Mouse (Mus musculus): Measurements from ENCODE around the gene Psmg3. TPM values are rescaled to one million over a fixed set of nuclear protein-coding genes. Genes with fewer than 3 reads are reported as not detected.

Psmg3 gene
- 25.5 and 35.8 TPM in 2 replicates for polyA plus RNA-seq (2012; rRNA removed)

DNA sequence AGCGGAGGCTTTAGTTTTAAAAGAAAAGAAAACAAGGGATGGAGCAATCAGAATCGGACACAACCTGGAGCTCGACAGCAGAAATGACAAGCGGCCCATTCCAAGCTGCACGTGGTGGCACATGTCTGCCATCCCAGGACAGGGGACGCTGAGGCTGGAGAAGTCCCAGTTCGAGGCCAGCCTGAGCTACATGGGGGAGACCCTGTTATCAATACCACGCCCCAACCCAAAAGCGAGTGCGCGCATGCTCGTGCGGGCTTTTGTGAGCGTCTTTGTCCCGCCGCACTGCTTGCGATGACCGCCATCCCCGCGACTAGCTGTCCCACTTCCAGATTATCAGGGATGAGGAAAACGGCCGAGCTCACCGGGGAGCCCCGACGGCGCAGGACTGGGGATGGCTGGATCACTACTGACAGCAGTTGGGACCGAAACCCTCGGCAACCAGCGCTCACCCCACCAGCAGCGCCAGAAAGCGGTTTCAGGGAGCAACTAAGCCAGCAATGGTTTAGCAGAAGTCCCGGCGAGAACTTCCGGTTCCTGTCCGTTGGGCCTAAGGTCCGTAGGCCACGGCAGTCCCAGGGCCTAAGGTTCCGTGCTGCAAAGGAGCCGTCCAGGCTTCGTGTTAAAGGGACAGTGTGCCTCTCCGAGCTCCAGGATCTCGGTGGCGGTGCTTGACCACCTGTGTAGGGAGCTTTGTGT lies at the start of gene Psmg3, which contains the start of gene Gm26938:
Gene Psmg3 (minus strand): TSS at position 529 of the 699 bp plus-strand sequence.
Gene Gm26938 (minus strand): TSS at position 51 of the 699 bp plus-strand sequence.
- DNase-seq (ENCODE audit: low spot score), result peak; percentile 85

DNA sequence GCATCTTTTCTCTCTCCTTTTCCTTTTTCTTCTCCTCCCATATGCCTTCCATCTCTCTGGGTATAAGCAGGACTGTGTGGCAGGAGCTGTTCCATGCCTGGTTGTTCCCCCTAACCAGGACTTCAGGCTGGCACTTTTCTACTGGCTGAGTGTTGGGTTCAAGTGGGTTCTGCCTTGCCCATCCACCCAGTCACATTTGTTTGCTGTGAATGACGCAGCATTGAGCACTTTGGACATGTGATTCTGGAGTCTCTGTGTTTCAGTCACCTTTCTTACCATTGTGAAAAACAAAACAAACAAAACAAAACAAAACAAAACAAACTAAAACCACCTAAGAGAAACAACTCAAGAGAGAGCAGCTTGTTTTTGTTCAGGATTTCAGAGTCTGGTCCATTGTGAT lies 44.8 kb upstream of the Psmg3 start:
- DNase-seq (ENCODE audit: low spot score), result no peak

DNA sequence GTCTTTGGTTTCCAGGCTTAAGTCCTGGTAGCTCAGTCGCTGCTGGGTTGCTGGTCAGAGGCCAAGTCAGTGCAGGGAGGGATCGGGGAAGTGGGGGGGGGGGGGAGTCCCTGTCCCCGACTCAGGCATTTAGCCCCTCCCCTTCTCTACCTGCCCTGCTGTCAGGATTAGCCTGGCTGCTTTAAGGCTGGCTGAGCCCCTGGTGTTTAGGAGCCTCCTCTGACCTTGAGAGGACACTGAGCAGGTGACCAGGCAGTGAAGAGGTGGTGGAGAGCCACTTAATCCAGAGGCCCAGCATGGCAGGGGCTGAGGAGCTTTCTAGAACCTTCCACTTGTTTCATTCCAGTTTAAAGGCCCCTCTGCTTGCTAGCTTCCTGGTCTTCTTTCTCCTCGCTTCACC lies 44.2 kb upstream of the Psmg3 start:
- DNase-seq (ENCODE audit: low spot score), result no peak

DNA sequence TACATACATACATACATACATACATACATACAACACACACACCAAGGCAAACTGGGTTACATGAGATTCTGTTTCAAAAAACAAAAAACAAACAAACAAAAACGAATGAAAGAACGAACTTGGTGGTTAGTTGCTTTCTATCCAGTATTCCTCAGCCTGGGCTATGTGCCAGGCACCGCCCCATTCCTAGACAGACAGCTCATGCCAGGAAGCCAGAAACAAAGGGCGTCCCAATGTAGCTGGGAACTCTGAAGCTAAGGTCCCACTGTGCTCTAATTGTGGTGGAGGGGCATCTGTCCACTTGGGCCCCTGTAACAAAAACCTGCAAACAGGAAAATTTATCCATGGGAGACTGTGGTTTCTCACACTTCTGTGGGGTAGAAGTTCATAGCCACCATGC lies 36.1 kb upstream of the Psmg3 start:
- no peak for DNase-seq (ENCODE audit: low spot score)

DNA sequence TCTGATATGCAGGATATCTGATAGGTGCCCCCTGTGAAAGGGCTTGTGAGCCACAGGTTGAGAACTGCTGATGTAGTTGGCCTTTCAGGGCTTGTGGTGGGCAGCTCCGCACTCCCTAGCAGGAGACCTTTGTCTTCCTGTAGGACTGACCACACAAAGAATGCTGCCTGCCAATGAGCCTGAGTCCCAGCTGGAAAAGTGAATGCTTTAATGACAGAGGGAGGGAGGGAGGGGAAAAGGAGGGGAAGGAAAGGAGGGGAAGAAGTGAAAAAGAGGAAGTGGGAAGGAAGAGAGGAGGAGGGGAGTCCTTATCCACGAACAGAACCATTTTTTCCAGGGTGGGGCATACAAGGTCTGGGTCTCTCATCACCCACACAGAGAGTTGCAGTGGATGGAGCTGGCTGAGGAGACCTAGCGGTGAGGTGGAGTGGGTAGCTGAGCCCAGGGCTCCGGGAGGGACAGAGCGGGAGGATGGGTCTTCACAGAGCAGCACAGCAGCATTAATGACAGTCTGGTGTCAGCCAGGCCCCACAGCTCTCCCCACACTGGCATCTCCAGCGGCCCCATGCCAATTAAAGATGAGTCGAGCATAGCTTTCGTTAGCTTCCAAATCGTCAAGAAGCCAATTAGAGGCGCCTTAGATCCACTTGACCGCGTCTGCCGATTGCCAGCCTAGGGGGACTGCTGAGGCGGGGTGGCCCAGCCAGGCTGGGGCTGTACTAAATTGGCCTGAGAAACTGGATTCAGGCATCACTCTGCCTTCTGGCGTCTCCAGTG lies 33.8 kb upstream of the Psmg3 start:
- DNase-seq (ENCODE audit: low spot score), result no peak

DNA sequence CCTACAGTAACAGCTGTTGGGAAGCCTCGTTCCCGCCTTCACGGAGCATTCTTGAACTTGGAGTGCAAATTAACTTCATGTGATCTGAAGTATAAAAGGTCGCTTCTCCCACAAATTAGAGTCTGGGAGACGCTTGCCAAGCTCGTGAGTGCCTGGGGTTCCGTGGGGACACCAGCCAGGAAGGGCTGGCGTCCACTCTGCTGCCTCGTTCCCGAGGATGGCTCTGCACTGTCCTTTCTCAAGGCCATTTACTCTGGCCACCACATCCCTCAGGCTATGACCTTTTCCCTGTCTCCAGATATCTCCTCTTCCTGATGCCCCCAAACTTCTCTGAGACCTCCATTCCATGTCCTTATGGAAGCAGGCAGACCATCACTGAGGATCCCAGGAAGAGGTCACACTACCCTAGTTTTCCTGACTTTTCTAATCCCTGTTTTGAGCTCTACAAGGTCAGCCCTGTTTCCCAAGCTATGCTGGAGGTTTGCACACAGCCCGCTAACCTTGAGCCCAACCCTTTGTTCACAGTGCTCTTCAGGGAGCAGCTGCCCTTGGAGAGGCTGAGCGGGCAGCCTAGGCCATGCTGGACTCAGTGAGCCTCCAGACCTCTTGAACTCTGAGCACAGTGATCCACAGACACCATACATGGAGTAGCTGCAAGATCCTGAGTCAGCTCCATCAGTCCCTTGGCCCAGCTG lies 23.1 kb upstream of the Psmg3 start:
- DNase-seq (ENCODE audit: low spot score), result no peak

DNA sequence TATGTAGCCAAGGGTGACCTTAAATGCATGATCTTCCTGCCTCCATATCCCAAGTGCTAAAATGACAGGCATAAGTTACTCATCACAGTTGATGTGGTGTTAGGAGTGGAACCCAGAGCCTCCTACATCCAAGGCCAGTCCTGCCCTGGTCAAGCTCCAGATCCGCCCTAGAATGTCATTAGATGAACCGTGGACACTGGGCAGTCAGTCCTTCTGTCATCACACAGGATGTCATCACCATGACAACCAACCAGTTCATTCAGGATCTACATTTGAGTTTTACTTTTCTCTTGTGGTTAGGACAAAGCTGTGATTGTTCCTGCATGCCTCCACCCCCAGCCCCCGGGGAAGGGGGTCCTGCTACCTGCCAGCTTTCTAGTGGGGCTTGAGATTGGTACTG lies 12.5 kb upstream of the Psmg3 start:
- no peak for DNase-seq (ENCODE audit: low spot score)

DNA sequence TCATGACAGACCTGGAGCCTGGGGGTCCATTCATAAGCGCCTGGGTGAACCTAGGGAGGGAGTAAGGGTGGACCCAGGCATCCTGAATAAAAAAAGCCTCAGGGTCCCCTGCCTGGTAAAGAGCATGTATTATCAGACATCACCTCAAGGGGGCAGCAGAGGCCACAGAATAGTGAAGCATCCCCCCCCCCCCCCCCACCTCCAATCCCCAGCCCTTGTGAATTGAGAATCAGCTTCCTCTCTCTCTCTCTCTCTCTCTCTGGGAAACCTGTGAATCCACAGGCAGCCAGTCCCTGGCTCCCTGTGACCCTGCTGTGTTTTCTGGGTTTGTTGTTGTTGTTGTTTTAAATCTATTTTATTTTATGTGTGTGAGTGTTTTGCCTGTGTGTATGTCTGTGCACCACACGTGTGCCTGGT lies 11.8 kb upstream of the Psmg3 start:
- peak; percentile 29 for DNase-seq (ENCODE audit: low spot score)

DNA sequence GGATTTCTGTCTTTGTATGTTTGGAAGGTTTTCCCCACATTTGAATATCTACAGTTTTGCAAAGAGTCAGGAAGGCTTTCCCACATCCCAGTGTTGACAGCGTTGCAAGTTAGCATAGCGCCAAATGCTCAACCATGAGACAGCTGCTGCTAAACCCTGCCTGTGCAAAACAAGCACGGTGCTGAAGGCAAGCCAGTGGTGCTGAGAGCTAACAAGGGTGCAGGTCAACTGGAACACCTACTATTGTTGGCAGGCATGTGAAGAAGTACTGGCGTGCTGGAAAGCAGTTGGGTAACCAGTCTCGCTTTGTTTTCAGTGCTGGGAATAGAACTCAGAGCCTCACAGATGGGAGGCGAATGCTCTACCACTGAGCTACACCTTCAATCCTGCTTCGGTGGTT lies 9.0 kb upstream of the Psmg3 start:
- DNase-seq (ENCODE audit: low spot score), result no peak

DNA sequence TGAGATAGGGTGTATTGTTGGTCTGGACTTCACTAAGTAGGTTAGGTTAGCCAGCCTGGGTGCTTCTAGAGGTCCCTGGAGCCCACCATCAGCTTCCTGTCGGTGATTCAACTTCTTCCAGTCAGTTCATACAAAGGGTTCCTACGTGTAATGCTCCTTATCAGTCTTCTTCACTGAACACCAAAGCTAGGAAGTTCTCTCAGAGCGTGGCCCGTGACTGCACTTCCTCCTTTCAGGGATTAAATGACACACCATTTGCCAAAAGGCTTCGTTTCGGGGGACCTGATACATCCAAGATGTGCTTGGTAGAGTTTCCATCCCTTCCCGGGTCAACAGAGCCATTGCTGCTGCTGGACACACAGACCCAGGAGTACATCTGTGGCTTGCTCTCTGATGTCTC lies 5.4 kb upstream of the Psmg3 start:
- no peak for DNase-seq (ENCODE audit: low spot score)

DNA sequence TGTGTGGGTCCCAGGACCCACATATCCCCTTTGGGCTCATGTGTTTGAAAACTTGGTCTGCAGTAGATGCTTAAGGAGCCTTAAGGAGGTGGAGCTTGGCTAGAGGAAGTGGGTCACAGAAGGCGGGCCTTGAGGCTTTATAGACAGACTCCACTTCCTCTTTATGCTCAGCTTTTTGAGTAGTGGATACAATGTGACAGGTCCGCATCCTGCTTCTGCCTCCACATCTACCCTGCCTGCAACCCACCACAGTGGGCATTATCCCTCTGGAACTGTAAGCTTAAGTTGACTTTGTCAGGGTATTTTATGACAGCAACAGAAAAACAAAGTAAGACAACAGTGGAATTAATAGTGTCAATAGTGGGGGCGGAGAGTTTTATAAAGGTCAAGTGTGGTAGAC lies 4.0 kb upstream of the Psmg3 start:
- DNase-seq (ENCODE audit: low spot score), result no peak

DNA sequence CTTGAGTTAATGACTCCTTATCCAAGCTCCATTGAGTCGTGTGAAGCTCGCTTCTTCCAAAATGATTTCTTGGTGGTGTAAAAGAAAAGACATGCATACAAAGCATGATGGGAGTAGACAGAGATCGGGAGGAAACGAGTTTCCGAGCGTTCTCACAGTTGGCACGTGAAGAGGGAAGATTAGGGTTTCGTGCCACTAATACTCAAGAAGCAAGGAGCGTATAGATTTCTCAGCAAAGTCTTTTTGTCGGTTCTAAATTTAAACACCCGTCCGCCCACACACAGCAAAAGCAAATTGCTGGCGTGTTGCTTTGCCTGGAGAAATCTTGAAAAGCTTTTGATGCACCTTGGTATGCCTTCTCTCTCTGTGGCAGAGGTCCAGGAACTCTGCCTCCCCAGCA lies 2.7 kb upstream of the Psmg3 start:
- no peak for DNase-seq (ENCODE audit: low spot score)

DNA sequence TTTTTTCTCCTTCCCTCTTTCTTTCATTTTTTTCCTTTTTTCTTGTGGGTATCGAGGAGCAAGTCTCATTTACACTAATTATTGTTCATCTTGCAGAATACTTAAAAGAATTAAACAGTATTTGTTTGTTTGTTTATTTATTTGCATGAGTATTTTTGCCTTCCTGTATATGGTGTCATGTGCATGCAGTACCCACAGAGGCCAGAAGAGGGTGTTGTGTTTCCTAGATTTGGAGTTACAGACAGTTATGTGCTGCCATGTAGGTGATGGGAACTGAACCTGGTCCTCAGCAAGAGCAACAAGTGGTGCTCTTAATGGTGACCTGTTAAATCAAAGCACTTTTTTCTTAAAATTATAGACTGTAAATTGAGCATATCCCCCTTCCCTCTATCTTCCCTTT lies 908 bp upstream of the Psmg3 start:
- DNase-seq (ENCODE audit: low spot score), result no peak

DNA sequence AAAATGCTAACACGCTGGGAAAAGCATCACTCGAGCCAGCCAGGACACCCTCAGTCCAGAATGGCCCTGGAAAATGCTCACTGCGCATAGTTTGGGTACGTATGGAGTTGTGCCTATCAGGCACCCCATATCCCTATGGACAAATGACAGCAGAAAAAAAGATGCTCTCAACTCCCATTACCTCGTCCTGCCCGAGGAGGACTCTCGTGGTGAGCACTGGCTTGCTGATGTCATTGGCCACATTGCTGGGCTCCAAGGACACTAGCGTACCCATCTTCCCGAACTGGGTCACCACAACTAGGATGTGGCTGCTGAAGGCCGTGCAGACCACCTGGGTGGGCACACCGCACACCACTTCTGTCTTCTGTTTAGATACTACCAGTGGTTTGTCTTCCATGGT lies 738 bp downstream of the Psmg3 start:
- DNase-seq (ENCODE audit: low spot score), result no peak

DNA sequence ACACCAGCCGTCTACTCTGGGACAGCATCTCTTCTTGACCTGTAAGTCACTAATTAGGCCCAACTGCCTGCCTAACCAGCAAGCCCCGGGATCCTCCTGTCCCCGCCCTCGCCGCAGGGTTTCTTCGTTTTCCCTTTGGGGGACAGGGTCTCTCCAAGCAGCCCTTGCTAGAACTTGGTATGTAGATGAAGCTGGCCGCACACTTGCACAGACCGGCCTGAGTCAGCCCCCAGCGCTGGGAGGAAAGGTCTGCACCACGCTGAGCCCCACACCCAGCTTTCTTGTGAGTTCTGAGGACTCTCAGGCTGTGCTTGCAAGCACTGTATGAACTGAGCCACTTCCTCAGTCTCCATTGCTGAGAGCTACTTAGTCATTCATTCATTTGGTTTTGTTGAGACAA lies 2.2 kb downstream of the Psmg3 start:
- no peak for DNase-seq (ENCODE audit: low spot score)

DNA sequence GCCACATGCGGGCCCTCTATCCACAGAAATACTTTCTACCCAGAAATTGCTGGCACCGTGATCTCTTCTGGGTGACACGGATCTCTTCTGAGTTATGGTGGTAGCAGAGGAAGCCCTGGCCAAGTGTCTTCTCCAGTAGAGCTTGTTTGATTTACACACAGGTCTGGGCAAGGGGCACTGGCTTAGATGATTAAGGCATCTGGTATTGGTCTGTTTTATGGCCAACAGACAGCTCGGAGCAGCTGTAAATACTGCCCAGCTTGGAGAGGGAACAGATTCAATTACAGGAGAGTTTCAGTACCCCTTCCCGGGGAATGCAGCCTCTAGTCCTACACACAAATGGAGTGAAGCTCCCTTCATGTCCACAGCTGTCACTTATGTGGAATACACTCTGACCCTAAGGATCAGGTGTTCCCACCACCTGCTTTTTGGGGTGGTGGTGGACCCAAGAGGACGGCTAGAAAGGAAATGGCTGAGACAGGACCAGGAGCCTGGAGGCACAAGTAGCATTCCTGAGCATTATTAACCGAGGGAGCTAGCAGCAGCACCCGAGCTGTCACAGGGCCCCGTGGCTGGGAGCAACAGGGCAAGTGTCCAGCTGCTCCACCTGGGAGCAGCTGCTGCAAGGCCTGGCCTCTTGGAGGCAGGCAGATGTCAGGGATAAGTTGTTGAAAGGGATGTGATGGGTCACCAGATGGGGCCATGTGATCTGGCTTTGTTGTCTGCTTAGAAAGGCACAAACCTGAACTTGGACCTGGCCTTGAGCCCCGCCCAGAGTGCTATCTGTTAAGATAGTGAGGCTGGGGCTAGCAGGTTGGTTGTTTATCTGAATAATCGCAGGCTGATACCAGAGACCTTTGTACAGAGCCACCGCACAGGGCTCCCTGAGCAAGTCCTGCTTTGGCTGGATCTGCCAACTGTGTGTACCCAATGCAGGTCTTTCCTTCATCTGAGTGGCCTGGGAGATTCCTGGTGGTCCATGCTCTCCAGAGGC lies 4.9 kb downstream of the Psmg3 start:
- DNase-seq (ENCODE audit: low spot score), result no peak

DNA sequence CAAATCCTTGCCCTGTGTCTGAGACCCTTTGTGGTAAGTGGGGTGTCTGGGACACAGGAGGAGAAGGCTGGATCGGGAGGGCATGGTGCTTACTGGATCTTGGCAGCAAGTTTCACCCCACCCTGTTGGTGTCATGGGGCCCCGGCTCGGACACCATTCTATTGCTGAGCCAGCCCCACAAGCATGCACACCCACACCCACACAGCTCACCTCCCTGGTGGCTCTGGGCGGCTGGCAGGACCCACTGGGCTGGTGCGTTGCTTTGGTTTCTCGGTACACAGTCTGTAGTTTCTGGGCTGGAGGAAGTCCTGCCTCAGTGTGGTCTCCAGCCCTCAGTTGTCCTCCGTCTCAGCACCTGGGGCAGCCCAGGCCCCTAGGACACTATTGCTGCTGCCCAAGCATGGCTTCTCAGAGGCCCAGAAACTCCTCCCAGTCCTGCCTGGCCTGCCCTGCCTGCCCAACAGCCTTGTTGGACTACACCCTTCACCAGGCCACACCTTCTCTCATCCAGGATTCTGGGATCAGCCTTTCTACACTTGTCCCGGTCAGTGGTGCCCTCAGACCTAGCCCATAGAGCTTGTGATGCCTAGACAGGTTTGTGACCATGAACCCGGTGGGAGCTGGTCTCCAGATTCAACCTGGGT lies 7.0 kb downstream of the Psmg3 start, which contains the start of gene Tmem184a:
Gene Tmem184a (minus strand): TSS at position 380 of the 644 bp plus-strand sequence.
- DNase-seq (ENCODE audit: low spot score), result no peak

DNA sequence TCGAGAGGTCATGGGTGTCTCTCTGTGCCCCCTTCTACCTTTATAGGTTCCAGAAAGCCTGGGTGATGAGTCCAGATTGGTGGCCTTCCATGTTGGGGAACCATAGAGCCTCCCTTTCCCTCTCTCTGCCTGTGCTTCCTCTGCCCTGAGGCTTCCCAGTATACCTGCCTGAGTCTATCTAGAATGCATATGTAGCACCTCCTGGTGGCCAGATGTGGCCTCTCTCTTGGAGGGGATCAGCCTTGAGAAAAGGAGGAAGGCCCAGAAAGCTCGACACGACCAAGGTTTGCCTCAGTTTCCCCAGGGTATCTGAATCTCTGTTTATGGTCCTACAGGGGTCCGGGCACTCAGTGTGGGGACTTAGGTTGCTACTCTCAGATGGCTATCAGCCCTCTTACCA lies 7.9 kb downstream of the Psmg3 start:
- no peak for DNase-seq (ENCODE audit: low spot score)

DNA sequence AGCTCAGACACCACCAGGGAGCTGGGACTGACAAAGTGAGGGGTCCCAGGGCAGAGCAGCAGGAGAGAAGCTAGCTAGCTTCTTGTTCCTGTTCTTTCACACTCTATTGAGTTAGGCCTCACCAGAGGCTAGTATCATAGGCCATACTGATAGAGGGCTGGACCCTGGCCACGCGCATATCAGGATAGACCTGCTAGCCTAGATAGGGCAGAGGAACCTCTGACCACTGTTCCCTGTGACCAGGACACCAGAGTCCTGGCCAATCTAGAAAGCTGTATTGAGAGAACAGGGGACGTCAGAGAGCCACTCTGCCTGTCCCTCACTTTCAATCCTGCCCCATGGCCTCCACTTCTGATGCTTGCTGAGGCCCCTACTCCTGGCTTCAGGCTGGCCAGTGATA lies 8.6 kb downstream of the Psmg3 start:
- no peak for DNase-seq (ENCODE audit: low spot score)

DNA sequence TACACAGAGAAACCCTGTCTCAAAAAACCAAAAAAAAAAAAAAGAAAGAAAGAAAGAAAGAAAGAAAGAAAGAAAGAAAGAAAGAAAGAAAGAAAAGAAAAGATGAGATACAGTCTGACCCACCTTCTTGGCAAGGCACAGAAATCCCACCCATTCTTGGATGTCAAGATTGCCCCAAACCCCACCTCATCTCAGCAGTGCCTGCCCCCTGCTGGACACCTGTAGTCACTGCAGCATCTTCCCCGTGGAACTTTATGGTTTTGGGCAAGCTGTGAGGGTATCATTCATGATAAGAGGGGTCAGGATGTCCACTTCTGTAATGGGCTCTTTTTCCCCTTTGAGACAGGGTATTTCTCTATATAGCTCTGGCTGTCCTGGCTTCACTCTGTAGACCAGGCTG lies 9.4 kb downstream of the Psmg3 start:
- no peak for DNase-seq (ENCODE audit: low spot score)

DNA sequence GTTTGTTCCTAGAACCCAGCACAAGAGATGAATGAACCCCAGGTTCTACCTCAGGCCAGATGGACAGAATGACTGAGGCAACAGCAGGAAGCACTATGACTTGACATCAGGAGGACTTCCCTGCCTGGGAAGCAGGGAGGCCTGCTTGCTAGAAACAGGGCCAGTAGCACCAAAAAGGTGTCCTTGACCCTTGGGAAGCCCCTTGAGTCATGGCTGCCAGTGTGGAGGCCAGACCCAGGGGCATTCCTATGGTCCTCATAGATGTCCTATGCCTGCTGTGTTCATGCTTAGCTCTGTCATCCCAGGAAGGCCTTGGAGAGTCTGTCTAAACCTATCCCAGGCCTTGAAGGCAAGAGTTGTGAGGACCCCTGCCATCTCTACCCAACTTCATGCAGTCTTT lies 10.2 kb downstream of the Psmg3 start:
- DNase-seq (ENCODE audit: low spot score), result no peak
